Mouse (Mus musculus) mouse trophoblast stem cell (cell line): ENCODE data around the gene Psmb9.
"Not testable (repeated sequence)": the region's sequence is repeated elsewhere in the genome, so short reads cannot be mapped to it uniquely, and the experiment has no call there.

Experiments
- in situ Hi-C, 2 experiments: fragments of 300-500 bp; cut with MseI, MboI; formaldehyde crosslinking; loops; 2 replicates in 1 of 2; 3 replicates in 1 of 2; pipeline ENCODE4 v1.15.1; 2025

Psmb9 gene

DNA sequence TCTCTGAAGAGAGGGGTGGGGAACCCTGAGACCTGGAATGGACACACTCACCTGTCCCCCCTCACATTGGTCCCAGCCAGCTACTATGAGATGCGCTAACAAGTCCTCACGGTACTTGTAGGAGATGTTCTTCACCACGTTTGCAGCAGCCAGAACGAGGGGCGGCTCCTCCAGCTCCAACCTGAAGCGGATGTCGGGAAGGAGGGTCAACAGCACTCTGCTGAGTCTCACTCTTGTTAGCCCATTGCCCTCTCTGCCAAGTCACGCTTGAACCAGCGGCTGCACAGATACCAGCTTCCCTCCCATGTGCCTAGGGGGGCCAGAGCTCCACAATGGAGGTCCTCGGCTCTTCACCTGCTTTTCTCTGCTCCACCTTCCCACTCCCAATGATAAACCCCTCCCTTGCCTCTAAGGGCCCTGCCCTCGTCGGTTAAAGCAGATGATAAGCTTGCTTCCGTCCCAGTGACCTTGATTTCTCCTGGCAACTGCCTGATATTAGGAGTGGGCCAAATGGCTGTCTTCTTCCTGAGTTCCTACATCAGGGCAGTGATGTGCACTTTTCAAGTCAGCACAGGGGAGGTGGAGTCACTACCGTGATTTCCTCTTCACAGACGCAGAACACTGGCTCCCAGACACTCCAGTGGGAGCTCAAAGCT is 3.9 kb downstream of the Psmb9 start:
- in situ Hi-C loops: no loop called here

DNA sequence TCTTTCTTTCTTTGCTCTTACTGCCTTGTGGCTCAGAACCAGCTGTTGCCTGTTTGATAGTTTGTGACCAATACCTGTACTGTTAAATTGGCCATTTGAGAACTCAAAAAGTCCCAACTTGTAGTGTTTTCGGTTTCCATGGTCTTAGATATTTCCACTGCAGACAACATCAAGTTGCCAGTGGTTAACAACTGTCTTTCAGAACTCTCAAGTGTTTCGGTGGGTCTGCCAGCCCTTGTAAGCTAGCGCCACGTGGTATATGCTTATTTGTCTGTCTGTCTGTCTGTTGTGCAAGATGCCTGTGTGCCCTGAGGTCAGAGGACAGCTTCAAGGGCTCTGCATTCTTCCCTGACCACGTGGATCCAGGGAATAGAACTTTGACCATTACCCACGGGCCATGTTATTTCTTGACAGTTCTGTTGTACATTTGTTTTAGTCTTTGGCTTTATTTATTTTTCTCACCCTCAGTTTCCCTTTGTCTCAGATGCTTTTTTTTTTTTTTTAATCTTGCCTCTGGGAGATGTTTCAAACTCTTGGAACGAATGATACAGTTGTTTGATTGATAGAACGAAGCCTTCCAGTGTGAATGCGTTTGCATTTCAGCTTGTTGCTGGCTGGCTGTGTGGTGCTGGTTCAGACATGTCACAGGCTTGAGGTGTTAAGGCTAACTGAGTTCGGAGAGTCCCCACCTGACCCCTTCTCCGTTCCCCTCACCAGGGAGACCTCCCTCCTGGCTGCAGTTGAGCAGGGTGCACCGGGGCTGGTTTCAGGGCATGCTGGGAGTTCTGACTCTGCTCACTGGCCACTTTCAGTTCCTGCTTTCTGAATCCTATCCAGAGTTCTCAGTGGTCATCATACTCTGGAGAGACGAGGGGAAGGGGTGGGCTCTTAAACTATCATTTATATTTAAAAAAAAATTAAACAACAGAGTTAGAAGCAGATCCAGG is 7.4 kb downstream of the Psmb9 start:
- in situ Hi-C loops: no loop called here

DNA sequence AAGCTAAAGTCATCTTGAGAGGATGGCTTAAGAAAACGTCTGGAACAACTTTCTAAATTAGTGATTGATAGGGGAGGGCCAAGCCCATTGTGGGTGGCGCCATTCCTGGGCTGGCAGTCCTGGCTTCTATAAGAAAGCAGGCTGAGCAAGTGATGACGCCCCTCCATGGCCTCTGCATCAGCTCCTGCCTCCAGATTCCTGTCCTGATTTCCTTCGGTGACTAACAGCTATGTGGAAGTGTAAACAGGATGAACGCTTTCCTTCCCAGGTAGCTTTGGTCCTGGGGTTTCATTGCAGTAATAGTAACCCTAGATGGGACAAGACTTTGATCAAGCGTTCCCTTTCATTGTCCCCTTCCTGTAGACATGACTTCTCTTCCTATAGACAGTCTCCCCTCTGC is 8.5 kb downstream of the Psmb9 start:
- in situ Hi-C loops: no loop called here

DNA sequence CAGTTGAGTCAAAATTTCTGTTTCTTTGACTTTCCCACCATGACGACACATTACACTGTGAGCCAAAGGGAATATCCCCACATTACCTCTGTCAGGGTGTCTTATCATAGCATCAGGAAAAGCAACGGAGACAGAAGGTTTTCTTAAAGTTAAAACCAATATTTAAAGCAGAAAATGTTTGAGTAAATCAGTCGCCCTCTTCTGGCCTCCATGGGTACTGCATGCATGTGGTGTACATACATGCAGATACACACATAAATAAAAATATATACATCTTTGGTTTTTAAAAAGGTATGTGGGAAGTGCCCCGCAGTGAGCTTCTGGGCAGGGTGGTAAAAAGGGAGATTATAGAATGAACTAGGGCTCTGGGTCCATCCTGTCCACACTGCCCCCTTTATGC is 10.4 kb downstream of the Psmb9 start:
- in situ Hi-C loops: no loop called here

DNA sequence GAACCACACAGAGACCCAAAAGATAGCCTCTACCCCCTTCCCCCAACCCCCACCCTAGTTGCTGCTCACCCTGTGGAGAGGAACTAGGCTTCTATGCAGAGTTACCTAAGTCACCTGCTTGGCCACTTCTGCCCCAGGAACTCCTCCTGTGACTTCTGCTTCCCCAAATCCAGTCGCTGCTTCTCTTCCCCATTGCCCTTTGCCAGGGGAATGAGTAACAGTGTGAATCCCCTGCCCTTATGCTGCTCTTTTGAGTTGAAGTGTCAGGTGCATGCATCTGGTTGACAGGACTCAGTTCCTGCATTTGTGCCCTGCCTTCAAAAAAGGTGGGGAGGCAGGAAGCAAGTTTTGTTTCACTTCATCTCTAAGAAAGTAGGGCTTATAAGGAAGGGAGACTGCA is 13.5 kb downstream of the Psmb9 start:
- in situ Hi-C loops: loop anchor here in 1 of 2 experiments (5.0 kb wide), 1 partner anchor 68 kb away; no protein-coding TSS in a partner anchor

DNA sequence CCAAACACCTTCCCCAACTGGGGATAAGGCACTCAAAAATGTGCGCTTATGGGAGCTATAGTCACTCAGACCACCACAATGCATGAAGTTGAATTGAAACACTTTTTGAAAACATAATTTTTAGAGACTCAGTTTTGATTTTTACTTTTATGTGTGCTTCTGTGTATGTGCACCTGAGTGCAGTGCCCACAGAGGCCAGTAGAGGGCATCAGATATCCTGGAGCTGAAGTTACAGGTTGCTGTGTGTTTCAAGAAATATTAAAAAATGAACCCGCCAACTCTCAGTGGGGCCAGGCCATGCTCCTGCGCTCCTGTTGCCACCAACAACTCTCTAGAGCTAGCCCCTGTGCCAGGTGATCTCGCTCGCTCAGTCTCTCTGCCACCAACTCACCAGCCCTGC is 15.0 kb downstream of the Psmb9 start:
- in situ Hi-C loops: loop anchor here in 1 of 2 experiments (5.0 kb wide), 1 partner anchor 70 kb away; no protein-coding TSS in a partner anchor

DNA sequence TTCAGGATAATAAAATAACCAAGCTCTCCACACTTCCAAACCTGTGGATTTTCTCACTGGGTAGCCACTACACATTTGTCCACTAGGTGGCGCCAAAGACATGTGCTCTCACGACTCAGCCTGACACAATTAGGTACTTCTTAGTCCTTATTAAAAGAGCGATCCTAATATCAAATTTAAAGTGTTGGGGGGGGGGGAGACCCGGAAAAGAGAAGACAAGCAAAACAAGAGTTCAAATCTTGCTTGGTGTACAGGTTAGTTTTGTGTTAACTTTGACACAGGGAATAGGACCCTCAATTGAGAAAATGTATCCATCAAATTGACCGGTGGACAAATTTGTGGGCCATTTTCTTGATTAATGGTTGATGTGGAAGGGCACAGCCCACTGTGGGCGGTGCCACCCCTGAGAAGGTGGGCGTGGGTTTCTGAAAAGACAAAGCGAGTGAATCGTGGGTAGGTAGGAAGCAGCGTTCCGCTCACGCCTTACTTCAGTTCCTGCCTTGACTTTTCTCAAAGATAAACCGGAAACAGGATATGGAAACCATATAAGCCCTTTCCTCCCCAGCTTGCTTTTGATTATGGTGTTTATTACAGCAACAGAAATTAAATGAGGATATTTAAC is 16.6 kb downstream of the Psmb9 start:
- in situ Hi-C loops: loop anchor here in 1 of 2 experiments (5.0 kb wide), 1 partner anchor 71 kb away; no protein-coding TSS in a partner anchor

DNA sequence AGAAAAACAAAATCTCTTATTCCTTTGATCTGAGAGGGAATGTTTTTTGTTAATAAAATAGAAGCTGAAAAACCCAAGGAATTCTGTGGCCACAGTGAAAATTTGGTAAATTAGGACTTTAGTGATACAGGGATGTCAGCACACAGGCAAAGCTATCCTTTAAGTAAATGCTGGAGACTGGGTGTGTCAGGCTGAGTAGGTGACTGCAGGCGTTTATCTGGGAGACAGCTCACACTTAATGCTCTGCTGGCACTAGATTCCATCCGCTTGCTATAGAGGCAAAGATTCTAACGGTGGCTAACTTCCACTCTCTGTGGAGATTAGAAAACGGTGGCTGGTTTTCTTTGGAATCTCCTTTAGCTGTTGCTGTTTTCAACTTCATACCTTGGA is 17.1 kb downstream of the Psmb9 start:
- in situ Hi-C loops: loop anchor here in 1 of 2 experiments (5.0 kb wide), 1 partner anchor 72 kb away; no protein-coding TSS in a partner anchor

DNA sequence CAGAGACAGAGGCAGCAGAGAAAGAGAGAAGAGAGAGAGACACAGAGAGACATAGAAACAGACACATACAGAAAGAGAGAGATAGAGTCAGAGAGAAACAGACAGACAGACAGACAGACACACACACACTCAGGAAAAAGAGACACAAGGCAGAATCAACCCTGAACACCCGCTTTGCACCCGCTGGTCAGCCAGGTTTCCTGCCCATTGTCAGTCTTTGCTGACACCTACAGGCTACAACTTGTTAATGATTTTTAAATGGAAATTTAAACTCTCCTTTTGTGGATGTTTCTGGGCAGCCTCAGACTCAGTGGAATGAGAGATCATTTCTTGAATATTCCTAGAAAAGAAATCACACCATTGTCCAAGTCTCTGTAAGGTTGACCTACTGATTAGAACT is 18.3 kb downstream of the Psmb9 start:
- in situ Hi-C loops: loop anchor here (5.0 to 10.0 kb wide), 3 partner anchors 37 to 94 kb away; partner anchors contain the start of gene H2-Ob (in 1 of the 2)

DNA sequence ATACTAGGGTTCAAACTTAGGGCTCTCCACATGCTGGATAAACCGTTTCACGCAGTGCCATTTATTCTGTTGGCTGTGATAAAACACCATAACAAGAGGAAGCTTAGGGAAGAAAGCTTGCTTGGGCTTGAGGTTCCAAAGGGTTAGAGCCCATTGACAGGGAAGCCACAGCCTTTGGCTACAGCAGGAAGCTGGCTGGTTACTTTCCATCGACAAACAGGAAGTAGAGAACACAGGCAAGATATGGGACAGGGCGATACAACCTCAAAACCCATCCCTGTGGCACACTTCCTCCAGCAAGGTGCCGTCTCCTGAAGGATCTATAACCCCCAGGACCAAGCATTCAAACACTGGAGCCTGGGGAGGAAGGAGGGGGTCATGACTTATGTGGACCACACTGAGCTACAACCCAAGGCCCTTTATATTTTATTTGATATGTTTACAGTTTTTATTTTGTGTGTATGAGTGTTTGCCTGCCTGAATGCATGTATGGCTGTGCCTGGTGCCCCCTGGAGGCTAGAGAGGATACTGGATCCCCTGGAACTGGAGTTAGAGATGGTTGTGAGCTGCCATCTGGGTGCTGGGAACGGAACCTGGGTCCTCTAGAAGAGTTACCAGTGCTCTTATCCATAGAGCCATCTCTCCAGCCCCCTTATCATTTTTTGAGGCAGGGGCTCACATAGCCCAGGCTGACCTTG is 22.4 kb downstream of the Psmb9 start:
- in situ Hi-C loops: loop anchor here (5.0 to 10.0 kb wide), 3 partner anchors 33 to 90 kb away; partner anchors contain the start of gene H2-Ob (in 1 of the 2)

DNA sequence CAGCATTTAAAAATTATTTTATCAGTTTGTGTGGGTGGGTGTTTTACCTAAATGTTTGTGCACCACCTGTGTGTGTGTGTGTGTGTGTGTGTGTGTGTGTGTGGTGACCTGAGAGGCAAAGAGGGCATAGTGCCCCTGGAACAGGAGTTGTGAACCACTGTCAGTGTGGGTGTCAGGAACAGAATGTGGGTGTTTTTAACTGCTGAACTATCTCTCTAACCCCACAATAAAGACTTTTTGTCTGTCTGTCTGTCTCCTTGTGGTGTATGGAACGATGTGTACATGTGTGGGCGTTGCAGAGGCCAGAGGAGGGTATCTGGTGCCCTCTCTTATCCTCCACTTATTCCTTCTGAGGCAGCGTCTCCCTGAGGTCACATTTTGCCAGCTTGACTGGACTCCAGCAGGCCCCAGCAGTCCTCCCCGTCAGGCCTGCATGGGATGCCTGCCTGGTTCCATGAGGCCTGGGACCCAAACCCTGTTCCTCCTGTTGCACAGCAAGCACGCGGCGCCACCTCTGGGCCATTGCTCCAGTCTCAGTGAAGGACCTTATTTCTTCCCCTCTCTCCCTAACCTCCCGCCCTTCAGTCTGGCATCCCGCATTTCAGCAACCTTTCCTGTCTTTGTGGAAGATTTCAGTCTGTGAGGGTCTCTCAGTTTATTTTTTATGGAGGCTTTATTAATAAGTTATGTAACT is 23.2 kb downstream of the Psmb9 start:
- in situ Hi-C loops: loop anchor here (10.0 kb wide), 1 partner anchor 90 kb away; no protein-coding TSS in a partner anchor

DNA sequence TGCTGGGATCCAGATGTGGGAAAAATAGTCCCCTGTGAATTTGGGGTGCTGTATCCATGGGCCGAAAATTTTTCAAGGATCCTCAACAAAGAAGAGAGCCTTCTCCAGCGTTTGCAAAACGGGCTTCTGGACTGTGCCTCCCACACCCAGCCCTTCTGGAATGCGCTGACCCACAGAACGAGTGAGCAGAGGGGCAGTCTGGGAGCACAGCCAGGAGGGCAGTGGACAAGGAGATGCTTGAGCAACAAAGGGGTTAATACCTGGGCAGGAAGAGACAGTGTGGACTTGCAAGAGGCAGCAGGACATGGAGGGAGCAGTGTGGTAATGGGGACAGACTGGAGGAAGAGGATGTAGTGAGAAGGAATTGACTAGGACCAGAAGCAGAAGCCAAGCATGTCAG is 32.0 kb downstream of the Psmb9 start:
- in situ Hi-C loops: no loop called here

DNA sequence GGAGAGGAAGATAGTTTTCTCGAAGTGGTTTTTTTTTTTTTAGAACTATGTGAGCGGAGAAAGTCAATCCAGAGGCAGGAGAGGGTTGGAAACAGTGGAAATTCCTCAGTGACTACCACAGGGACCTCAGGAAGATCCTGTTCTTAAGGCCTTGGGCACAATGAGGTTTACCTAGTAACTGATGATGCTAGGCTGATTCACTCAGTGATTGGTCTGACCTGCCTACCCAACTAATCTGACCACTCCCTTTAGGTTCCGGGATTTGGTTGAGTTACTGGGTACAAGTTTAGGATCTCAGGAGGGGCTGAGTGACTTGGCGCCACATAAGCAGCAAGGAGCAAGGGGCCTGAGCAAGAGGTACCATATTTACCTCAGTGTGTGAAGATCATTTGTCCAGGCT is 34.6 kb downstream of the Psmb9 start, which contains the start of gene H2-DMb1:
Gene H2-DMb1 (plus strand): TSS at position 150 of the 400 bp plus-strand sequence.
- in situ Hi-C loops: no loop called here

DNA sequence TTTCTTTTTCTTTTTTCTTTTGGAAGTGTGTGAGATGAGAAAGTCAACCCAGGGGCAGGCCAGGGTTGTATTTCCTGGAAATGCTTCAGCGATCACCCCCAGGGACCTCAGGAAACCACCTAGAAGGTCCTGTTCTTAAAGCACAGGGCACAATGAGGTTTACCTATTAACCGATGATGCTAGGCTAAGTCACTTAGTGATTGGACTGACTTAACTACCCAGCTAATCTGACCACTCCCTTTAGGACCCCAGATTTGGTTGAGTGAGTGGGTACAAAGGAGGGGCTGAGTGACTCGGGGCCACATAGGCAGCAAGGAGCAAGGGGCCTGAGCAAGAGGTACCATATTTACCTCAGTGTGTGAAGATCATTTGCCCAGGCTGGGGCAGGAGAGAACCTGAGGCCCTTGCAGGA is 42.6 kb downstream of the Psmb9 start:
- in situ Hi-C loops: no loop called here

DNA sequence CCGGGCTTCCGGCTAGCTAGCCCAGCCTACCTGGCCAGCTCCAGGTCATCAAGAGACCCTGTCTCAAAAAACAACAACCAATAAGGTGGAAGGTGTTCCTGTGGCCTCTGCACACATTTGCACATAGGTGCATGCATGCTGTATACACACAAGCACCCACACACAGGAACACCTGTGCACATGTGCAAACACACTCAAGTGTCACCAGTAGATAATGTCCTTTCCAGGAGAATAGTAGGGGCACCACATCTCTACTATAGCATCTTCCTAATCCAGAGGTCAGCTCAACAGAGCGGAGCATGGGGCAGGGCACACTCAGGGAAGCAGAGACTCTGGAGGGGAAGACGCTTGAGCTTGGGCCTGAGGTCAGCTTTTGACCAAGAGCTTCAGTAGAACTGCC is 43.3 kb downstream of the Psmb9 start:
- in situ Hi-C loops: not testable (repeated sequence)

DNA sequence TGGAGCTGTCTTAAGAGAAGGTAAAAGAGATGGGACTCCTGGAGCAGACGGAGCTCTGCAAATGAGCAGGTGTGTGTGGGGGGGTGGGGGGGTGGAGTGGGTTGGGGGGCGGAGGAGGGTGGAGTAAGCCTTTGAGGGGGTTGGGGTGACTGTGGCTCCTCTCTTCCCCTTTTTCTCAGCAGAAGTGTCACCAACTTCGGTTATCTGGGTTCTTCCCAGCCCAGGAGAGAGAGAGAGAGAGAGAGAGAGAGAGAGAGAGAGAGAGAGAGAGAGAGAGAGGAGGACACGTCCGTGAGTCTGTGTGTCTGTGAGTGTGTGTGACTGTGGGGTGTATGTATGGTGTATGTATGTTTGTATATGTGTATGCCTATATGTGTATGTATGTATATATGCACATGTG is 44.1 kb downstream of the Psmb9 start:
- in situ Hi-C loops: no loop called here

DNA sequence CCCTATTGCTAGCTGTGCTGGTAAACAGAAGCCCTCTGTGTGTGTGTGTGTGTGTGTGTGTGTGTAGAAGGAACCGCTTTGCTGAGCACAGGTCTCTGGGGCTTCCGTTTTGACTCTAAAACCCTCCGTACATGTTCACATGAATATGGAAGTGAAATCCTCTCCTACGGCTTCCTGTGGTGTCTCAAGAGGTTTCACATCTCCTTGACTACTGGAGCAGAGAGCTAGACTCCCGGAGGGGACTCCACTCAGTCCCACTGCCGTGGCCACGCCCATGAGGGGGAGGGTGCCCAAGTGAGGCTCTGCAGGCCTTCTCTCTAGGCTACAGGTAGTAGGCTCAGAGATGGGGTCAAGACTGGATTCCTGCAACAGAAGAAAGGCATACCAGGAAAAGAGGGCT is 44.5 kb downstream of the Psmb9 start, which contains the start of gene H2-DMb2:
Gene H2-DMb2 (plus strand): TSS at position 275 of the 400 bp plus-strand sequence.
- in situ Hi-C loops: no loop called here

DNA sequence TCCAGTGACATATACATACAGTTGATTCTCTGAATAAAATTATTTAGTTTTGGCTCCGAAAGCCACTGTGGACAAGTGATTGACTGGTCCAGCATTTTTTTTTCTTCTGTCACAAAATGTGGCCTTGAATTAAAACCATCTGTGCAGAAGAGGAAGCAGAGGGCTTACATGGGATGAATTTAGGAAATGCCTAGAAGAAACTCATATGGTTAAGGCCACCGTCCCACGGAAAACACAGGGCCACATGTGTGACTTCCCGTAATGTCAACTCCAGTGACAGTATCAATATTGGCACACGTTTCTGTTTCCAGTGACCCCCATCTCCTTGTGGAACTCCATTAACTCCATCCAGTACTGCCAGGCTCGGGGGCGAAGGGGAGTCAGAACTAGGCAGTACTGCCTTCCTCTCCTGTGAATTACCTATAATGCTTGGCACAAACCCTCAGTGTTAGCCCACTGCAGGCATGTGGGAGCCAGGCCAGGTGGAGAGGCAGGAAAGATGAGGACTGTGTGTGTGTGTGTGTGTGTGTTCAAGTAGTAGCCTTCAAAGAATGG is 45.0 kb downstream of the Psmb9 start:
- in situ Hi-C loops: no loop called here

DNA sequence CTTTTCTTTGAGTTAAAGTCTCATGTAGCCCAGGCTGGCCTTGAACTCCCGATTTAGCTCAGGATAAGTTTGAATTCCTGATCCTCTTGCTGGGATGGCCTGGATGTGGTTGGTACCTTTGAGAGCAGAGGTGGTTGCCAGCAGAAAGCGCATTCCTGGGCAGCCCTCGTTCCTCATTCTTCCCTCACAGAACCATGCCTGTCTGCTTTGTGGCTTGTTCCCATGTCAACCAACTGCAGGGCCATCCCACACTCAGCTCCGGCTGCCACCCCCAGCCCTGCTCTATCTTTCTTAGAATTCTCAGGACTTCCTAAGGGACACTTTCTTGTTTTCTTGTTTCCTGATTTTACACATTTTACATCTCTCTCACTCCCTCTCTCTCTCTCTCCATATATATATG is 46.1 kb downstream of the Psmb9 start:
- in situ Hi-C loops: no loop called here

DNA sequence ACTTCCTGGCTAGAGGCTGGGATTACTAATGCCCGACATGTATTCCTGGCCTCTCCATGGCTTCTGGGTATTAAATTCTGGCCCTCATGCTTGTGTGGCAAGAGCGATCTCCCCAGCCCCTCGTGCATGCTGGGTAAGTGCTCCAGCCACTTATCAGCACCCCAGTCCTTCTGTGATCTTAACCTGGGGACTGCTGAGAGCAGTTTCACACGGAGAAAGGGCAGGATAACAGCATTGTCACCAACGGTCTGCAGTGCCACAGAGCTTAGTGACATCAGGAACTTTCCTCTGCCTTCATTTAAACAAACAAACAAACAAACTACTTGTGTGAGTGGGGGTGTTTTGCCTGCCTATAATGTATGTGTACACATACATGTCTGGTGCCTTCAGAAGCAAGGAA is 47.3 kb downstream of the Psmb9 start:
- in situ Hi-C loops: no loop called here
